Mouse (Mus musculus) urinary bladder, adult 2 months (tissue): ENCODE results near the gene Cntrob. TPM values are rescaled to one million over a fixed set of nuclear protein-coding genes. Genes with fewer than 3 reads are reported as not detected.
A peak's percentile ranks its signal among the peaks of the same experiment; 100 is the strongest.

Experiments used
- DNase-seq: peaks from one replicate; pipeline ENCODE4 v3.0.0; 2022; ENCODE audit warnings: low spot score
- polyA plus RNA-seq: library from polyadenylated mRNA; depleted of rRNA; stranded (reverse); fragments of >200 nt; gene quantifications from 2 replicates; pipeline ENCODE4 v1.2.3, GENCODE M21; 2012; rRNA removed

The Cntrob gene
- 9.2 and 10.8 TPM in 2 replicates for polyA plus RNA-seq

GRCm38 (mm10) chr11:69323667-69324111 lies at the start of gene Cntrob, which contains the start of gene Trappc1:
Gene Cntrob (minus strand): TSS chr11:69323775.
Gene Trappc1 (plus strand): TSS chr11:69323980.
- peak; percentile 94 for DNase-seq

- no peak for DNase-seq
Observed at GRCm38 (mm10) chr11:69372780-69373170, 49.2 kb upstream of the Cntrob start.

- no peak for DNase-seq
Observed at GRCm38 (mm10) chr11:69372056-69372779, 48.6 kb upstream of the Cntrob start.

GRCm38 (mm10) chr11:69371601-69372000 lies 48.0 kb upstream of the Cntrob start:
- no peak for DNase-seq

- DNase-seq = no peak
Observed at GRCm38 (mm10) chr11:69370817-69371215, 47.2 kb upstream of the Cntrob start.

- DNase-seq = no peak
Observed at GRCm38 (mm10) chr11:69369990-69370816, 46.6 kb upstream of the Cntrob start.

GRCm38 (mm10) chr11:69369215-69369989 lies 45.8 kb upstream of the Cntrob start, which contains the start of gene Chd3:
Gene Chd3 (minus strand): TSS chr11:69369406.
- no peak for DNase-seq

- DNase-seq = peak; percentile 58
Observed at GRCm38 (mm10) chr11:69368356-69369214, 45.0 kb upstream of the Cntrob start.

GRCm38 (mm10) chr11:69367616-69368355 lies 44.2 kb upstream of the Cntrob start:
- no peak for DNase-seq

- no peak for DNase-seq
Observed at GRCm38 (mm10) chr11:69366855-69367615, 43.5 kb upstream of the Cntrob start.

- DNase-seq = peak; percentile 85
Observed at GRCm38 (mm10) chr11:69366157-69366854, 42.7 kb upstream of the Cntrob start.

GRCm38 (mm10) chr11:69365722-69366121 lies 42.1 kb upstream of the Cntrob start:
- peak; percentile 42 for DNase-seq

GRCm38 (mm10) chr11:69364910-69365309 lies 41.3 kb upstream of the Cntrob start:
- DNase-seq = peak; percentile 96

- no peak for DNase-seq
Observed at GRCm38 (mm10) chr11:69364376-69364775, 40.8 kb upstream of the Cntrob start.

- no peak for DNase-seq
Observed at GRCm38 (mm10) chr11:69362479-69362878, 38.9 kb upstream of the Cntrob start.

- no peak for DNase-seq
Observed at GRCm38 (mm10) chr11:69362021-69362420, 38.4 kb upstream of the Cntrob start.

- no peak for DNase-seq
Observed at GRCm38 (mm10) chr11:69357690-69358089, 34.1 kb upstream of the Cntrob start.

GRCm38 (mm10) chr11:69356544-69356943 lies 33.0 kb upstream of the Cntrob start:
- DNase-seq = no peak

- DNase-seq = no peak
Observed at GRCm38 (mm10) chr11:69346441-69346840, 22.9 kb upstream of the Cntrob start.
